Mouse (Mus musculus) gastrocnemius, adult 18-20 months (tissue): Measurements from ENCODE around the gene Mthfd2. TPM values are rescaled to one million over a fixed set of nuclear protein-coding genes. Genes with fewer than 3 reads are reported as not detected.

ENCODE experiments used
- DNase-seq: peaks from one replicate; pipeline ENCODE4 v3.0.0; 2021; ENCODE audit warnings: low spot score
- total RNA-seq, 2 experiments: library from RNA; stranded (reverse); gene quantifications; 2 replicates each; pipeline ENCODE4 v1.2.3; 2021

The Mthfd2 gene
- total RNA-seq, 2 experiments from 2014 or later, result 3.0 to 3.2 TPM

DNA sequence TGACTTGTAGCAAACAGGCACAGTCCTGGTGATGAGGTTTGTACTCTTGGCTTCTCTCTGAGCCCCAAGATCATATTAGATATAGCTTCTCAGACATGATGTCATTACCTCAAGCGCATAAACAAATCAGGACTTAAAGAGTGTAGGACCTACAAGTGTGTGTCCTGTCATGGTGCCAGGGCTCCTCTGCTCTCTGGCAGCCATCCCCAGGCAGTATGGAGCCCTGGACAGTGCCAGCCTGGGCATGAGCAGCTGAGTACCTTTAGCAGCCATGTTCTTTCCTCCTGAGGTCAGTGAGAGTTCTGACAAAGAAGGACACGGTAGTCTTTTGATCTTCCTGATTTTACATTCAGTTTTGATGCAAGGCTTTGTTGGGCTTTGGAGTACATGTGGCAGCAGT is 17.2 kb upstream of the Mthfd2 start:
- DNase-seq, result no peak

GRCm38 (mm10) chr6:83341387-83341786 is 15.7 kb upstream of the Mthfd2 start:
- no peak for DNase-seq

DNA sequence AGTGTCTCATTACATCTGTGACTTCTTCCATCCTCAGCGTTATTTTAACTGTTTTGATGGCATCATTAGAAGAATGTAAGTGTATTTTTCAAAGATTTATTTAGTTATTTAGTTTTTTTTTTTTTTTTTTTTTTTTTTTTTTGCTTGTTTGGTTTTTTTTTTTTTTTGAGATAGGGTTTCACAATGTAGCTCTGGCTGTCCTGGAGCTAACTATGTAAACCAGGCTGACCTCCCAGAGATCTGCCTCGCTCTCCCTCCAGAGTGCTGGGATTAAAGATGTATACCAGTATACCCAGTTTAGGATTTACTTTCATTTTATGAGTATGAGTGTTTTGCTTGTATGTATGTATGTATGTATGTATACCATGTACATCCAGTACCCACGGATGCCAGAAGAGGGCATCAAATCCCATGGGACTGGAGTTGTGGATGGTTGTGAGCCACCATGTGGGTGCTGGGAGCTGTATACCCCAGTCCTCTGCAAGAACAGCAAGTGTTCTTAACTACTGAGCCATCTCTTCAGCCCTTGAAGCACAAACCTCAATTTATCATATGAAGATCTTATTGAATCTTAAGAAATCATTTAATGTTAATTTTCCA is 2.0 kb upstream of the Mthfd2 start:
- no peak for DNase-seq

DNA sequence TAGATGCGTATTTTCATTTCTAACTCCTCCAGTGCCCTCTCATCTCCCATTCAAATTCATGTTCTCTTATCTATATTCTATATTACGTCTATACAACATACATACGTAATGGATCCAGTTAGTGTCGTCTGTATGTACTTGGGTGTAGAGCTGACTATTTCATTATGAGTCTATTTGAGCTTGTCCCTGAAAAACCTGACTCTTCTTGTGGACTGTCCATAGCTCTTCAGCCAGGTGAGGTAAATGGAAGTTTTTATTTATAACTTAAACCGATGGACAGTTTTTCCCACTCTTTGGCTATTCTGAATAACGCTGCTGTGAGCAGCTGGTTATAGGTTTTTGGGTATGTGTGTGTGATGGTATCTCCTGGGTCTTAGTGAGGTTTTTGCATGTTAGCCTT is 1.1 kb upstream of the Mthfd2 start:
- DNase-seq, result no peak

GRCm38 (mm10) chr6:83326394-83326736 is 657 bp upstream of the Mthfd2 start:
- DNase-seq, result no peak

DNA sequence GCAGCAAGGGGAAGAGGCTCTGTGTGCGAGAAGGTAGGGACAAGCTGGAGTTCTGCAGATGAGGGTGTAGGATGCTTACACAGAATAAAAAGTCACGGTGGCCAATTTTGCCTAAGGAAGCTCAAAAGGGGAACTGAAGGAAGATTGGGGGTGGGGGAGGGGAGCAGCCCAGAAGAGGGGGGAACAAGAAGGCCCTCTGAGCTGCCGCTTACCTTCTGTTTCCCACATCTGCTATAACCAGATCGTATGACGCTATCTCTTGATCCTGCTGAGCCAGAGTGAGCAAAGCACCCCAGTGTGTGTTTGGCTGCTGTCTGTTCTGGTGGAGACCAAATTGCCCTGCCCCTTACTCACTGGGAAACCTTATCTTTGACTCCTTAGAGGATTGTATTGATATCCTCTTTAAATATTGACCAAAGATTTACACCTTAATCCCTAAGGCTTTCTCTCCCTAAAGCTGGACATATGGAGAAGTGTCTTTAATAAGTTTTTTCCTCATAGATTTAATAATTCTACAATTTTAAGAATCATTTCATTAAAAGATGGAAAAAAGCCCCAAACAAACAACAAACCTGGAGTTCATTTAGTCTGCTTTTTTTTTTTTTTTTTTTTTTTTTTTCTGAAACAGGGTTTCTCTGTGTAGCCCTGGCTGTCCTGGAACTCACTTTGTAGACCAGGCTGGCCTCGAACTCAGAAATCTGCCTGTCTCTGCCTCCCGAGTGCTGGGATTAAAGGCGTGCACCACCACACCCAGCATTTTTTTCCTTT is 1.9 kb downstream of the Mthfd2 start:
- no peak for DNase-seq

DNA sequence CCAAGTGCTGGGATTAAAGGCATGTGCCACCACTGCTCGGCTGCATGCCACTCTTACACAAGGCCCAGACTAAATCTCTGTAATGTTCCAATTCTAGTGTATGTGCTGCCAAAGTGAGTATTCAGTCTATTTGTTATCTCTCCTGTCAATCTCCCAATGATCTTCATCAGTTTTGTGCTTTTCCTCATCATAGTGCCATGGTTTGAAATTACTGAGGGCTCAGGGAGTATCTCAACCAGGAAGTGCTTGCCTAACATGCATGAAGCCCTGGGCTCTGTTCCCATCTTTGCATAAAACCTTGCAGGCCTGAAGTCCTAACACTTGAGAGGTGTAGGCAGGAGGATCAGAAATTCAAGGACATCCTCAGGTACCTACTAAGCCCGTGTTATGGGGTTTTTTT is 2.9 kb downstream of the Mthfd2 start:
- no peak for DNase-seq

DNA sequence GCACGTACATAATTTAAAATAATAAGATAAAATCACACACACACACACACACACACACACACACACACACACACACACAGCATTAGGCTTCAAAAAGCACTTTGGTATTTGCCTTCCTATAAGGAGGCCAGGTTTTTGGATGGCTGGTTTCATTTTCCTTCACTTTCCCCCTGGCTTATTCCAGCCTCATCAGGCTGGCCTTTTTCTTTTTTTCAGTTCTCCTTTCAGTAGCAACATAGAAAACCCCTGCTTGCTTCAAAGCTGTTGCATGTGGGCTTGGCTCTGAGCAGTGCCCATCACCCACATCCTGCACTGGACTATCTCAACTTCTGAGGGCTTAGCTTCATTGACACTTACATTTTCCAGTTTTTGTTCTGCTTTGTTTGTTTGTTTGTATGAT is 3.8 kb downstream of the Mthfd2 start:
- no peak for DNase-seq

GRCm38 (mm10) chr6:83317108-83317741 is 8.5 kb downstream of the Mthfd2 start:
- peak; percentile 91 for DNase-seq

- DNase-seq, result no peak
Measured at GRCm38 (mm10) chr6:83316022-83316421, 9.7 kb downstream of the Mthfd2 start.

DNA sequence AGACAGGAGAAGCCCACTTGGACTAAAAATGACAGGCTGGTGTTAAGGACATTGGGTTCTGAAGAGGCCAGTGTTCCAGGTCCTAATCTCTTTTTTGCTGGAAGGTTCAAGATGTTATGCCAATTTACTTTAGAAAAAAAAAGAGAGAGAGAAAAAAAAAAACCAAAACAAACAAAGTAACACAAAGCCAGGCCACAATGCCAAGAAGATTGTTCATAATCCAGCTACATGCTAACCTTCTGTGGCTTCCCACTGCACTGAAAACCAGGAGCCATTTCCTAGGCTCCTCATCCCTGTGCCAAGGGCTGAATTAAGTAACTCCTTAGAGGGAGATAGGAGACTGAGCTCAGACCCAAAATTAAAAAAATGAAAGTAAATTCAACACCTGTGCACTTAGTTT is 10.4 kb downstream of the Mthfd2 start:
- no peak for DNase-seq

- no peak for DNase-seq
Measured at GRCm38 (mm10) chr6:83312514-83312913, 13.2 kb downstream of the Mthfd2 start.

GRCm38 (mm10) chr6:83312021-83312420 is 13.7 kb downstream of the Mthfd2 start:
- no peak for DNase-seq

GRCm38 (mm10) chr6:83311206-83311605 is 14.5 kb downstream of the Mthfd2 start:
- no peak for DNase-seq

GRCm38 (mm10) chr6:83309017-83309416 is 16.7 kb downstream of the Mthfd2 start:
- DNase-seq, result no peak

DNA sequence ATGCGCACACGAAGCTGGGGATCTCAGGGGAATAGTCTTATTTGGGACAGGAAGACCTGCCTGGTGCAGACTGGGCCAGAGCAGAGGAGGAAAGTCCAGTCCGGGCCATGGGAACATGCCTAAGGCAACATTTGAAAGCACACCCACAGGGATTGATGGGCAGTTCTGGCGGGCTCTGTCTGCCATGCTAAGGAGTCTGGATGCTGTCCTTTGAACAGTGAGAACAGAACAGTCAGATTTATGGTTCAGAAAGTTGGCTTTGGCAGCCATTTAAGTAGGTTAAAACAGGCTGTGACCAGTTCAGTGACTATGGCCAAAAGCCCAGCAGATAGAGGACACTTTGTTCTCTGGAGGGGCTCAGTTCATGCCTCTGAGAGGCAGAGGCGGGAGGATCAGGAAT is 23.4 kb downstream of the Mthfd2 start:
- no peak for DNase-seq

GRCm38 (mm10) chr6:83301294-83301693 is 24.4 kb downstream of the Mthfd2 start:
- no peak for DNase-seq

GRCm38 (mm10) chr6:83300447-83301229 is 25.1 kb downstream of the Mthfd2 start:
- no peak for DNase-seq

GRCm38 (mm10) chr6:83280256-83280955 is 45.3 kb downstream of the Mthfd2 start:
- DNase-seq, result no peak

- DNase-seq, result no peak
Measured at GRCm38 (mm10) chr6:83278881-83279280, 46.8 kb downstream of the Mthfd2 start.

DNA sequence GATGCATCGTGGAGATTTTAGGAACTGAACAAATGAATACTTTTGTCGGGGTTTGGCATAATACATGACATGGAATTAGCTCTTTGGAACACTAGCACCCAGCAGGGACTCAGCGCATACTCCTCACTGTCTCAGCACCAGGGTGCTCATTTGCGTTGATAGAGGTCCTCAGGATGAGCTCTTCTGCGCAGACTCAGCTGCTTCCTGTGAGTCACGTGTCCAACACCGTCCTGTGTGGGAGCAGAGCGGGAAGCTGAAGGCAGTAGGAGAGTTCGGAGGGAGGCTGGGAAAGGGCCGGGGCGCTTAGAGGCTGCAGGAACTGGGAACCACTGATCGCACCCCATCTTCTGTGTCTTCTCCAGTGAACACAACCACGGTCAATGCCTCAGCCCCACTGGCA is 48.6 kb downstream of the Mthfd2 start:
- no peak for DNase-seq

DNA sequence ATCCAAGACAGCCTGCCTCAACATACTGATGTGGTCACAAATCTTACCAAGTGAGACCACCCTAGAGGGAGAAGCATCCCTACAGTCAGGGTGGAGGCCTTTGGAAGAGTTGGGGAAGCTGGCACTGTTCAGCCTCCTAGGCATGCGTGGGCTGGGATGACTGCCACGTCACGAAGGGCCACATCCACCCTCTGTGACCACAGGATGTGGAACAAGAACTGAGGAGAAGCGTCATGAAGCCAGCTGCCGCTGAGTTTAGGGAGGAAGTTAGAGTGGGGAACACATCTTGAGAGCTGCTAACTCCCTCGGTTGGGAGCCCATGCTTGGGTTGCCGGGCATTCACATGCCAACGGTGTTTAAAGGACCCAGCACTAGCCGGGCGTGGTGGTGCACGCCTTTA is 52.0 kb downstream of the Mthfd2 start:
- no peak for DNase-seq
